Mouse (Mus musculus) testis, postnatal 10 days (tissue): ENCODE results near the gene Eif3g.

Experiments used
- DNase-seq: peaks from one replicate; pipeline ENCODE4 v3.0.0; 2021; ENCODE audit warnings: low spot score

Gene Eif3g

DNA sequence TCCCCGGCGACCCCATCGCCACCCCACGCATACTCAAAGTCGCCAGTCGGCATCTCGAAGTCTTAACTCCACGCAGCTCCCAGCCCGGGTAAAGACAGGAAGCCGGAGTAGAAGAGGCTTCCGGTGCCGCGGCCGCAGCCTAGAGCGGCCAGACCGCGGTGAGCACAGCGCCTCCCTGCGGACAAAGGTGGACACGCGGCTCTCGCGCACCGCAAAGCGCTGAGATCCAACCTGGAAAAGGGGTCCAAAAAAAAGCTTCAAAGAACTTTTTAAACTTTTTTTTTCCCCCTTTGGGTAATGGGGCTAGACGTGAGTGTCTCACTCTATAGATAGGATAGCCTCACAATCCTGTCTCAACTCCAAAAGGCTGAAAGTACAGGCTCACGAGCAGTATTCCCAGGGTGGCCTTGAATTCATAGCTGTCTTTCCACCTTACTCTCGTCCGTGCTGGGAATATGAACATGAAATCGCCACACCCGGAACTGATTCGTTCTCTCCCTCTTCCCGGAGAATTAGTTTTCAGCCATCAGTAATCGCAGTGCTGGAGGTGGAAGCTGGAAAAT is at the start of gene Eif3g:
TSS of gene Eif3g (minus strand) at position 113 of the 563 bp plus-strand sequence.
- peak; percentile 94 for DNase-seq

DNA sequence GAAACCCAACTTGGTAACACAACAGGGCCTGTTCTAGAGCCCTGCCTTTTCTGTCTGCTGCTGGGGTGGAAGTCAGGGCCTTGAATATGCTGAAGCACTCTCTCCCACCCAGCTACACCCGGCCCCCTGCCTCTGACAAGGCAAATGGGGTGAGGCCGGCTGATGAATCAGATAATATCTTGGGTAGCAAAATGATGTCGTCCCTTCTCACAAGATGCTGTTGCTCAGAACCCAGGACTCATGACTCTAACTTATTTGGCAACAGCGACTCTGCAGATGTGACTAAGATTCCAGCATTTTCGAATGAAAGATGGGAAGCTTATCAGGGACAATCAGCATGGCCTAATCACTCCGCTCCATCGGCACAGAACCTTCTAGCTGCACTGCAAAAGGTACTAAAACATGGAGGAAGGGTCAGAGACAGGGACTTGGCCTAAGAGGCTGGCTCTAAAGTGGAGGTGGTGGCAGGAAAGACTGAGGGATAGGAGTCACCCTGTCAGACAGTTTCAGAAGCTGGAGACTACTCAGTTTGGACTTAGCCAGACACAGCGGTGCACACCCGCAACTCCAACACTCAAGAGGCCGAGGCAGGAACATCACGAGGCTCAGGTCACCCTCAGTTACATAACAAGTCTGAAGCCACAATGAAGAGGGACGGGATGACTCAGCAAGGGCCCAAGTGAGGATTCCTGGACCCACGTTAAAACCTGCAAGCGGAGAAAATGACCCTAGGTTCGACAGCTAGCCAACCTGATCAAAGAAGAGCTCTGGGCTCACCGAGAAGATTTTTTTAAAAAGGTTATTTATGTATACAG is 47.9 kb upstream of the Eif3g start:
- no peak for DNase-seq

DNA sequence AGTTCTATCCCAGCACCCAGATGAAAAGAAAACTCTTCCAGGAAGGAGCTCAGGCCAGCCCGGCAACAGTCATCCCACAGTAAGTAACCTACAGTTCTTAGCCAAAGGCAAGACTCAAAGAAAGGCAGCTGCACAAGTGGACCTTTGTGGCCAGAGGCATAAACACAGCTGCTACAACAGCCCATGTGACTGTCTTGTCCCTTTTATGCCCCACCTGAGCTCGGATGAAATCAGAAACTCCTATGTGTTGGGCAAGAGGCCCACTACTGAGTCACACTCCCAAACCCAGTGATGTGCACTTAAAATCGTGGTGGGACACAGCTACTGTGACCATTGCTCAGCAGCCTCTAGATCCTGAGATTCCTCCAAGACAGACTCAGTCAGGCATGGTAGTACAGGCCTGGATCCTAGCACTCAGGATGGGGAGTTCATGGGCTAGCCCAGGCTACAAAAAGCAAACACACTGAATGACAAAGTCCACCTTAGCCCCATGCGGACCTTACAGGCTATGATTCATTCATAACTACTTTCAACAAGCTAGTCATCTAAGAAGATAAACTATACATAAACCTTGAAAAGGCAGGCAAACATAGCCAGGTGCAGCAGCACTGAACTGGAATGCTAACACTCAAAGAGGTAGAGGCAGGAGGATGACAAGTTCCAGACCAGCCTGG is 46.4 kb upstream of the Eif3g start:
- no peak for DNase-seq

DNA sequence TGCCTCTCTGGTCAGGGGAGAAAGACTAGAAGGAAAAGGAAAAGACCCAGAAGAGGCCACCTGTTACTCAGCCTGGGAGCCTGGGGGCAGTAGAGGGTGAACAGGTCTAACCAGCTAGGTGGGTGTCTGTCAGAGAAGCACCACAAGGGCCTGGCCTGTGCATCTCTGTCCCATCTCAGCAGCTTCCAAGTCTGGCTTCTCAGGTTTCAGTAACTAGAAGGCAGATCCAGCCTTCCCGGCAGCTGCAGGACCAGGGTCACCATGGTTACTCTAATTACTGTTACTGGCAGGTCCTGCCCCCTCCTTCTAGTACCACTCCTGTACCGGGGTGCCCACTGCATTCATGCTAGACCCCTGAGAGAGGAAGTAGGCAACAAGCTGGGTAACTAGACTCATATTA is 45.5 kb upstream of the Eif3g start:
- DNase-seq = no peak

DNA sequence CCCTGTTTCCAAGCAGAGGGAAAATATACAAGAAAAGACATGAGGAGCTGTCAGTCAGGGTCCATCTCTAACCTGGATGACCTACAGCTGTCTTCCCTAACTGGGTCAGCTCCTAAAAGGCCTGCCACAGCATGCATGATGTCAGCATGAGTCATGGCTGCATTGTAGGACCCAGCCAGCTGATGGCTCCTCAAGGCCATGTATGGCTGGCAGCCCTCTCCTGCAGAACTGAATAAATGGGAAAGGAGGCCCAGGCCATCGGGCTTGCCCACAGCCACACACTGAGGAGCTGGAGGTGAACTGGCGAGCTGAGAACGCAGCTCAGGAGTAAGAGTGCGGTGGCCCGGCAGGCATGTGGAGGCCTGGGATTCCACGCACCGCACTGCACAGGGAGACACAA is 45.0 kb upstream of the Eif3g start:
- no peak for DNase-seq

DNA sequence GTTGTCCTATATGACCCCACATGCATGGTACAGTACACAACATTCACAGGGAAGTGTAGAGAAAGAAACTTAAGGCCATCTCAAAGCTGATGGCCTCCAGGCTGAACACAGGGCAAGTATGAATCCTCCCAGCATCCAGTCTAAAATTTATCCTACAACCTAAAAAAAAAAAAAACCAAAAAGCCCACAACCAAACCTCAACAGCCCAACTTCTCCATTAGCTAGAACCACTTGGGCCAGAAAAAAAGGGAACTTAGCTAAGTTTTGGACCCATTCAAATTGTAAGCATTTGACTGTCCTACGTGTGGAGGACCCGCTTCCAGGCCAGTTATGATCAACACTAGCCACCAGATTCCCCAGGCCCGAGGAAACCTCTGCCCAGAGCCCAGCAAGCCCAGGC is 24.8 kb upstream of the Eif3g start:
- DNase-seq = no peak

DNA sequence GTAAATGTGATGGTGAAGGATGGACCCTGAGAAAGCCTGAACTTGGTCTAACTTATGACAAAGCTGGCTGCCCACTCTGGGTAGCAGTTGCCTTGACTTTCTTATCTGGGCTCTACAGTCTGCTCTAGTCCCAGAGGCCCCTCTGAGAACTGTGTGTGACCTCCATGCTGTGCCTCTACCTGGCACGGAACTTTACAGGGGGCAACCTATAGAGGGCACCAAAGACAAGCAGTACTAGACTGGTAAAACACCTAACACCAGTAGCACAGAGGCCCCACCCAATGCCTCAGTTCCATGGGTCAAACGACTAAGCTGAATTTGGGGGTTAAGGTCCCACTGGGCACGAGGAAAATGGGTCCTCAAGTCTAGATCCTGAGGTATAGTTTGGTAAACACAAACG is 17.7 kb upstream of the Eif3g start:
- no peak for DNase-seq

DNA sequence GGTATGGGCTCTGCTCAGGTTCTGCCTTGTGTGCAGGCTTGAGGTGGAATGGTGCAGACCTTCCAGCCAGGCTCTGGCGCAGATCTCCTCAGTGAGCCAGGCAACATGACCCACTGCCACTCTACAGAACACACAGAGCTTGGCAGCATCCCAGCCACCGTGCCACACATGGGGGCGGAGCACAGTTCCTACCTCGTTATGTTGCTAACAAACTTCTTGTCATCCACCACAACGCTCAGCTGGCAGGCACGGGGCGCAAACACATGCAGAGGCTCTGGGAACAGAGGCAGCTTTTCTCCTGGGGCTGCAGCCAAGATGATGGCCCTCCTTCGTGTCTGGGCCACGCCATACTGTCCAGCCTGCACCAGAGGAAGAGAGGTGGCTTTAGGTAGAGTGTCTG is 11.5 kb upstream of the Eif3g start:
- no peak for DNase-seq

DNA sequence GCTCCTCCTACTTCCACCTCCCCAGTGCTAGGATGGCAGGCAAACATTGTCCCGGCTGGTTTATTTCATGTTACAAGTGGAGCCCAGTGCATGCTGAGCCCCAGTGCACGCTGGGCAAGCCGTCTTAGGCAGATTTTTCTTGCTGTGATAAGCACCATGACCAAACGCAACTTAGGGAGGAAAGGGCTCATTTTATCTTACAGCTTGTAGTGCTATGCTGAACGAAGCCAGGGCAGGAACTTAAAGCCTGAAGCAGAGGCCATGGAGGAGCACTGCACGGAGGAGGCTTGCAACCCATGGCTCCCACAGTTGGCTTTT is 3.7 kb upstream of the Eif3g start:
- no peak for DNase-seq

DNA sequence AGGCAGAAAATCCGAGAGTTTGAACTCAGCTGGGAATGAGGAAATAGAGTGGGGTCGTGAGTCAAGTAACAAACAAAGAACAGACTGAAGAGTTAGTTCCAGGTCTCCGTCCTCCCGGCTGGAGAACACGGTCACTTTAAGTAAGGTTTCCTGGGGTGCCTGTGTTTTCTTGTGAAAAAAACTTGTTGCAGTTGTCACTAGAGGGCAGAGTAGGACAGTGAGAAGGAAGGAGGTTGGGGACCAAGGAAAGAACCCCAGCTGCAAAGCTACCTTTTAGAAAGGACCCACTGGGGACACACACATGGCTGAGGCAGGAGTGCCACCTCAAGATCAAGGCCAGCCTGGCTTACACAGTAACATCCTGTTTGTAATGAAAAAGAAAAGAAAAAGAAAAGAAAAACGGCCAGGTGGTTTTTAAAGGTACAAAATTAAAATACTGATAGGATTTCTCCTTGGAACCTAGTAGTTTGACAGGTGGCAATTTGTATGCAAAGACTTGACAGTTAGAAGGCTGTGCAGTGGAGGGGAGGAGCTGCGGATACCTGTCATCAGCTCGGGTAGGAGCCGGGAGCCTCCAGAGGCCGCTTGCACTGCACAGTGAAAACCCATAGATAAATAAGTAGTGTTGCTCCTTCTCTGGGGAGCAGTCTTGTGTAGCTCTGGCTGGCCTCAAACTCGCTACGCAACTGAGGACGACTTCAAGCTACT is 3.2 kb upstream of the Eif3g start:
- no peak for DNase-seq

DNA sequence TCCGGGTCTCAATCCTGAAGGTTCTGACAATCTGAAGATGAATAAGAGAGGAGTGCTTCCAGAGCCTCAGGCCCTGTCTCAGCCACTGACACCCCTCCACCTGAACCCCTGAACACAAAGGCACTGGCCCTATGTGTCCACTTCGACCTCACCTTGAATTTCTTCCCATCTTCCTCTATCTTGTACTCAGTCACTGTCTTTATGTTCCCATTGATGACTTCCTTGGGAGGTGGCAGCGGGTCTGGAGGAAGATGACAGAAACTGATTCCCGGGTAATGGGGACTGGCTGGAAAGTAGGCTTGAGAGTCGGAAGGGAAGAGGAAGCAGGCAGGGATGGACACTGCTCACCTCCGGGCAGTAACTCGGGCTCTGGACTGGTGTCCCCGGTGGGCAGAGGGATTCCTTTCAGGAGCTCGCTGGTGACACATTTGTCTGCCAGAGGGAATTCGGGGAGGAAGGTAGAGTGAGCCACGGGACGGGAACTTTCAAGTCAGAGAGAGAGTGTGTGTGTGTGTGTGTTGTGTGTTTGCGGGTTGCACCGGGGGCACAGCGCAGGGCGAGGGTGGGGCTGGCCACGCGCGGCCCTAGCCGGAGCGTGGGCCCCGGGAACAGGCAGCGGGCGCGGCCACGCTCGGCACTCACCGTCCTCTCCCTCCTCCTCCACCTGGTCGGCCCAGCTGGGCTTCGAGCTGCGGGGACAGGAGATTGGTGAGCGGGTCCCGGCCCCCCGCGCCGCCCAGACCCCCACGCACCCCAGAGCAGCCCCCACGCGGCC is 500 bp downstream of the Eif3g start:
- no peak for DNase-seq

DNA sequence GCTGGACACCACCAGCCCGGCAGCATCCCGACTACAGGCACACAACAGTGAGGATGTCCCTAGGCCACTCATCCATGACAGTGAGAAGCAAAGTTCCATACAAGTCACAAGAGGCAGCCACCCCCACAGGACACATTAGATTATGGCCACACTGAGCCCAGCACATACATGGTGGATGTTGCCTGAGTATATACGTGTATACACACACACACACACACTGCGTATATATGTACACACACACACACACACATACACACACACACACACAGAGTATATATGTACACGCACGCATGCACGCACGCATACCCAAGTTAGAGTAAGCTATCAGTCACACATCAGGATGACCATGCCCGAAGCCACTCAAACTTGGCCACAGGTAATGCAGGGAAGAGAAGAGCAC is 3.0 kb downstream of the Eif3g start:
- no peak for DNase-seq

DNA sequence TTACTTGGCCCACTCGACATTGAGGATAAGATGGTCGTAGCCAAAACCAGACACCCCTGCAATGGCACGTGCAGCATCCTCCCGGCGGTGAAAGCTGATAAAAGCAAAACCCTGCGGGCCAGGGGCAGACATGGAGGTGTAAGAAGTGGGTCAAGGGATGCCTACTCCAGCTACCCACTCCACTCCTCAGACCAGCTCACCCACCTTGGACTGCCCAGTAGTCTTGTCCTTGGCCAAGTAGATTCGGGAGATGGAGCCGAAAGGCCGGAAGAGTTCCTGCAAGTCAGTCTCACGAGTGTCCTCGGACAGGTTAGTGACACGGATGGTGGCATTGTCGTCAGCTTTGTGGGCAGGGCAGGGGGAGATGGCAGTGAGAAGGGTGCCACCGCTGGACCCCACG is 3.8 kb downstream of the Eif3g start:
- DNase-seq = no peak

DNA sequence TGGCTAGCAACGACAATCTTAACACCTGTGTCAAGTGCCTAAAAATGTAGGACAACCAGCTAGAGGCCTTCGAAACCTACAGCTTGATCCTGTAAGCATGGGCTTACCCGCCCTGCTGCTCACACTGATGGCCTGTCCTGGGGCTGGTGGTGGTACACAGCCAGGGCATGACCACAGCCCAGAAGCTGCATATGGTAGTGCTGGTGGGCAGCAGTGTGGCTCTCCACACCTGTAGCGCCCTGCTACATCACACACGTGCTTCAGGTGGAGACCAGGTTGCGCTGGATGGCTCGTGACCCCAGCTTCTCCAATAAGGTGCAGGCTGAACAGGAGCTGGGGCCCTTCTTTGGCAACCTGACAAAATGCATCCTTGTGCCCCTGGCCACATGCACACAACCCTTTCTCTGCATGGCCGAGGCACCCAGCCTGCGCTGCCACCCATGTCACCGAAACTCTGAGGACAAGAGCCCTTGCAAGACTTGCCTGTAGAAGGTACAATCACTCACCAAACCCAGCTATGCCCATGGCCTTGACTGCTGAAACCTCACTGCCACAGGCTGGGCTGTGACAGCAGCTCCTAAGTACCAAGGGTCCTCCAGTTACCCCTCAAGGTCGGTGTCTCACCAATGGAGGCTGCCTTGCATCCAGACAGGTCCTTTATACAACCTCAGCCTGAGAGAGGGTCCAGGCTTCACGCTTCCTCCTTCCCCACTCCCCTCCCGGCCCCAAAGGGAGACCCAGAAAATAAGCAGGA is 4.7 kb downstream of the Eif3g start:
- no peak for DNase-seq

DNA sequence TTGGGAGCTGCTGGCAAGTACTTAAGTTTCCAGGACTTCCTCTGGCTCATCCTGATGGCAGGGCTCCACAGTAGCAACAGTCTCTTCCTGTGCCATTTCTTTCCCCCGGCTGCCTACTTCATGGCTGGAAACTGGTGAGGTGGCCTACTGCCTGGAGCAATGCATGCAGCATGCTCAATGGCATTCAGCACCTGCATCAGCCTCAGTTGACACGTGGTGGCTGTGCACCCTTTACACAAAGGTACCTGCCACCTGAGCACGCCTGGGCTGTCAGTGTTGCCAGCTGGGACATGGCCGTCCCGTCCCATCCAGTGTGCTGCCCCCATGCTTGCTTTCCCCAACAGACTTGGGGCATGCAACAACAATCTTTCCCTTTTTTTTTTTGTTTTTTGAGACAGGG is 5.4 kb downstream of the Eif3g start:
- no peak for DNase-seq

DNA sequence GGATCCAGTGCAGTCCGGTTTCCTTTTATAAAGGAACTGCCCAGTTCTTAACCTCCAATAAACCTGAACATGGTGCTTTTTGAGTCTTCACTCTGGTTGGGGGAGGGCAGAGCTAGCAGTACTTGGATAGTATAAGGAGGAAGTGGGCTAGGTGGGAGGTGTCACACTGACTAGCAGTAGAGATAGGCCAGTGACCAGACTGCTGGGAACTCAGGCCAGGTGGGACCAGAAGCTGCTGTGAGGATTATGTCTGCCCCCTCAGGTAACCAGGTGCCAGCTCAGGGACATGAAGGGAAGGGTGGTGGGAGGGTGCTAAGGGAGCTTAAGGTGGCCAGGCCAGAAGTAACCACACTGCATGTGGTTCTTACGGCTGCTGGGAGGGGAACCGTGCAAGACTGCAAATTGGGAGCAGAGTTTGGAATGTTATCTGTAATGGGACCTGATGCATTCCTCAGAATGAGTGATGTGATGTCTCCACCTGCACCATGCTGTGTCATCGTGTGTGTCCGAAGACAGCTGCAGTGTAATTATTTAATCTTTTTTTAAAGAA is 6.2 kb downstream of the Eif3g start:
- DNase-seq = no peak

DNA sequence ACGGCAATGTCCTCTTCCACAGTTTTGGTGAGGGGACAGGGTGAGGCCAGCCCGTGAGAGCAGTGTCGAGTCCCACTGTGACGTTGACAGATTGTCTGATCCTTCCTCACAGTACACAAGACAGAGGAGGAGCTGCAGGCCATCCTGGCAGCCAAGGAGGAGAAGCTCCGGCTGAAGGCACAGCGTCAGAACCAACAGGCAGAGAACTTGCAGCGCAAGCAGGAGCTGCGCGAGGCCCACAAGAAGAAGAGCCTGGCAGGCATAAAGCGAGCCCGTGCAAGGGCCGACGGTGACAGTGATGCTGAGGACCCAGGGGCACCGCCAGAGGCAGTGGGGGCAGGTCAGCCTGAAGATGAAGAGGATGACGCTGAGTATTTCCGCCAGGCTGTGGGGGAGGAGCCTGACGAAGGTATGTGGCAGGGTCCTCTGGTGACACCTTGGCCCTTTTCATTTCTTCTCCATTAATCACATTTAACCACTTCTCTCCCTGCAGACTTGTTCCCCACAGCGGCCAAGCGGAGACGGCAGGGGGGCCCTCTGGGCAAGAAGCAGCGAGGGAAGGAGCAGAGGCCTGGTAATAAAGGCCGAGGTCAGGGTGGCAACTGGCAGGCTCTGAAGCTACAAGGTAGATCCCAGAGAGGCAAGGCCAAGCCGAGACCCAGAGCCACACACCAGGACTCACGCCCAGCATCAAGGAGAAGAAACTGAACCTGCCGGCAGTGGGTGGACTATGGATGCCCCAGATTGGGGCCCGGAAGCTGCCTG is 6.9 kb downstream of the Eif3g start:
- no peak for DNase-seq

DNA sequence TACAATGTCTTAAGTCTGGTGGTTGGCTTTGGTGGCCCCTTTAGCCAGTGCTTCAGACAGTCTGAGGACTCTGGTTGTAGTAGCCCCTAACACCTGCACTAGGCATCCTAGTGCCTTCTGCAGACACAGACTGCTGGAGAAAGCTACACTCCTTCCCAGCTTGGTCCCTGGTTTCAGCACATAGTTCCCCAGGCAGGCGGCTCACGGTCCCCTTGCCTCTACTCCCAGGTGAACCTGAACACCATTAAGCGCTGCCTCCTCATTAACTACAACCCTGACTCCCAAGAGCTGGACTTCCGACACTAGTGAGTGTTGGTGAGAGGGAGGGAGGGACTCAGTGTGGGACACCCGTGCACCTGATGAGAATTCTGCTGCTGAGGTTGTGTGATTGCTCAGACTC is 8.0 kb downstream of the Eif3g start:
- DNase-seq = no peak

DNA sequence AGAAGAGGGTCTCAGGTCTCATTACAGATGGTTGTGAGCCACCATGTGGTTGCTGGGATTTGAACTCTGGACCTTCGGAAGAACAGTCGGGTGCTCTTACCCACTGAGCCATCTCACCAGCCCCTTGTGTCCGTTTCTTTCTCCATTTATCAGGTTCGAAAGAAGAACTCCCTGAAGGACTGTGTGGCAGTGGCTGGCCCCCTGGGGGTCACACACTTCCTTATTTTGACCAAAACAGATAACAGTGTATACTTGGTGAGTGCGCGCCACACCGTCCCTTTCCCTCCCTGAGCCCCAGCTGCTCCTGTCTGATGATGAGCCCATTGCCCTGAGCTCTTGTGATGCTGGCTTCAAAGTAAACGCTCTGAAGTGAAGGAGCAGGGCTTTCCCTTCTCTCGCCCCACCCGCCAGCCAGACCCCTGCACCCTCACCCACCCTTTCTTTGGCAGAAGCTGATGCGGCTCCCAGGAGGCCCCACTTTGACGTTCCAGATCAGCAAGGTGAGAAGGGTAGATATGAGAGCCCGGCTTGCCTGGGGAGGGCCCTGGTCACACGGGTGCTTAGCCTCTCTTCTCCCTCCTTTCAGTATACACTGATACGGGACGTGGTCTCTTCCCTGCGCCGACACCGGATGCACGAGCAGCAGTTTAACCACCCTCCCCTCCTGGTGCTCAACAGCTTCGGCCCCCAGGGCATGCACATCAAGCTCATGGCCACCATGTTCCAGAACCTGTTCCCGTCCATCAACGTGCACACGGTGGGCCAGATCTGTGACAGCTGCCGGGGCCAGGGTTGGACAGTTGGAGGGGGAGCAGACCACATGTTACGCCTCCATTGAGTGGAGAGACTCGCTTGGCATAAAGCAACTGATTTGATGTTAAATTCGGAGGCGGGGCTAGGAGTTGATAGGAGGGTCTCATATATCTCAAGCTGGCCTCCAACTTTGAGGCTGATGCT is 9.0 kb downstream of the Eif3g start:
- no peak for DNase-seq
